Mouse (Mus musculus): ENCODE data around the gene Mau2.

DNA sequence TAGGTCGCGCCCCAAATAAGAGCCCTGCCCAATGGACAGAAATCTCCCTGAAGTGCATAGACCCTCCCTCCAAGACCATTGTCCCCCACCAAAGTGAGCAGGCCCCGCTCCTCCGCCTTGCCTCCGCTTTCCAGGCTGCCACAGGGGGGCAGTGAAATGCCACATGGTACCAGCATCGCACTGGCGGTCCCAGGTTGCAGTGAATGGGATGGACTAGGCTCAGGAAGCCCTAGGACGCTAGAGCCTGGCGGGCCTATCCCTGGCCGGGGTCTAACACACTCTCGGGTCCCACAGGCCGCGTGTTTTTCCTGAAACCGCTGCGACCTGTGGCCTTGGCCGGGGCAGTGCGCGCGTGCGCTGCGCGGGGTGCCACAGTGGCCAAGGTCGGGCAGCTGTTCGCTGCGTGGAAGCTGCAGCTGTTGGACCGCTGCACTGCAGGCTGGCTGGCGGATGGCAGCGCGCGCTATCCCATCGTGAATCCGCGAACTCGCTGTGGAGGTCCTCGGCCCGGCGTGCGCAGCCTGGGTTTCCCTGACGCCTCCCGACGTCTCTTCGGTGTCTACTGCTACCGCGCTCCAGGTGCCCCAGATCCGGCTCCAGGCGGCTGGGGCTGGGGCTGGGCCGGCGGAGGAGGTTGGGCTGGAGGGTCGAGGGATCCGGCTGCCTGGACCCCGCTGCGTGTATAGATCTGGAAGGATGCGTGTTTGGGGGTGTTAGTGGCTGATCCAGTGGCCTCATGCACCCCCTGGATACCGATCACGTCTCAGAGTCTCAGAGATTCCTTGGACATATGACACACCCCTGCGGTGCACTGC lies 45.5 kb upstream of the Mau2 start:
- peak; percentile 49 for TF ChIP-seq CTCF (IDR thresholded peaks at IDR 0.05; ENCODE audit: control insufficient read depth, insufficient read depth, low read length)
- no peak for TF ChIP-seq POLR2A (IDR thresholded peaks at IDR 0.05; ENCODE audit: borderline replicate concordance, control insufficient read depth, low read depth, low read length)

Measured in bone marrow, adult 2 months (tissue).